Mouse (Mus musculus): Measurements from ENCODE around the gene Flrt1. TPM values are rescaled to one million over a fixed set of nuclear protein-coding genes. Genes with fewer than 3 reads are reported as not detected.
"Not testable (repeated sequence)": the region's sequence is repeated elsewhere in the genome, so short reads cannot be mapped to it uniquely, and the experiment has no call there.

Flrt1 gene
- total RNA-seq, 1 experiment from 2014 or later: 0.12 TPM

GRCm38 (mm10) chr19:7056248-7057087, 49.1 kb downstream of the Flrt1 start, which contains the start of gene Macrod1:
Macrod1 (plus strand) TSS chr19:7056810.
- peak; percentile 53 for ATAC-seq (ENCODE audit: extremely low read depth, insufficient number of reproducible peaks, low FRiP score, poor library complexity, severe bottlenecking)

- ATAC-seq (ENCODE audit: extremely low read depth, insufficient number of reproducible peaks, low FRiP score, poor library complexity, severe bottlenecking): no peak
These were observed 50.4 kb downstream of the Flrt1 start for GRCm38 (mm10) chr19:7055173-7055572.

GRCm38 (mm10) chr19:7054772-7055171, 50.8 kb downstream of the Flrt1 start:
- no peak for ATAC-seq (ENCODE audit: extremely low read depth, insufficient number of reproducible peaks, low FRiP score, poor library complexity, severe bottlenecking)

GRCm38 (mm10) chr19:7053382-7053781, 52.1 kb downstream of the Flrt1 start:
- ATAC-seq (ENCODE audit: extremely low read depth, insufficient number of reproducible peaks, low FRiP score, poor library complexity, severe bottlenecking): not testable (repeated sequence)

- no peak for ATAC-seq (ENCODE audit: extremely low read depth, insufficient number of reproducible peaks, low FRiP score, poor library complexity, severe bottlenecking)
These were observed 60.8 kb downstream of the Flrt1 start for GRCm38 (mm10) chr19:7044706-7045105.

- no peak for ATAC-seq (ENCODE audit: extremely low read depth, insufficient number of reproducible peaks, low FRiP score, poor library complexity, severe bottlenecking)
These were observed 61.2 kb downstream of the Flrt1 start for GRCm38 (mm10) chr19:7044279-7044678.

Other genes with a start within 250 kb of the Flrt1 start
- 97.1 and 136 TPM in 2 replicates for gene Ccdc88b, start 247.5 kb downstream of the Flrt1 start, total RNA-seq (2017)
- gene Trmt112, start 196.0 kb downstream of the Flrt1 start, total RNA-seq (2017): 103 and 125 TPM in 2 replicates
- 693 and 750 TPM in 2 replicates for gene Prdx5, start 195.6 kb downstream of the Flrt1 start, total RNA-seq (2017)
- 37.9 and 40.8 TPM in 2 replicates for gene Esrra, start 183.9 kb downstream of the Flrt1 start, total RNA-seq (2017)
- not detected in 2 replicates for gene Catsperz, start 180.3 kb downstream of the Flrt1 start, total RNA-seq (2017)
- not detected in 2 replicates for gene Kcnk4, start 171.2 kb downstream of the Flrt1 start, total RNA-seq (2017)
- gene Bad, start 163.9 kb downstream of the Flrt1 start, total RNA-seq (2017): 30.8 and 35.0 TPM in 2 replicates
- gene Gpr137, start 163.2 kb downstream of the Flrt1 start, total RNA-seq (2017): 23.5 and 31.7 TPM in 2 replicates
- 20.1 and 30.6 TPM in 2 replicates for gene Ppp1r14b, start 130.8 kb downstream of the Flrt1 start, total RNA-seq (2017)
- gene Plcb3, start 129.3 kb downstream of the Flrt1 start, total RNA-seq (2017): 12.5 and 13.6 TPM in 2 replicates
- gene Fkbp2, start 125.2 kb downstream of the Flrt1 start, total RNA-seq (2017): 30.4 and 32.4 TPM in 2 replicates
- gene Vegfb, start 118.1 kb downstream of the Flrt1 start, total RNA-seq (2017): 2.8 and 6.0 TPM in 2 replicates
- 16.4 and 24.4 TPM in 2 replicates for gene Dnajc4, start 113.2 kb downstream of the Flrt1 start, total RNA-seq (2017)
- gene Nudt22, start 109.6 kb downstream of the Flrt1 start, total RNA-seq (2017): 5.0 TPM in 2 replicates
- gene Trpt1, start 109.6 kb downstream of the Flrt1 start, total RNA-seq (2017): 1.5 and 1.6 TPM in 2 replicates
- gene Fermt3, start 86.3 kb downstream of the Flrt1 start, total RNA-seq (2017): 211 and 225 TPM in 2 replicates
- 73.9 and 81.6 TPM in 2 replicates for gene Stip1, start 65.8 kb downstream of the Flrt1 start, total RNA-seq (2017)
- gene Macrod1, start 48.9 kb downstream of the Flrt1 start, total RNA-seq (2017): 1.2 and 3.7 TPM in 2 replicates
- 45.5 and 48.9 TPM in 2 replicates for gene Otub1, start 100.6 kb upstream of the Flrt1 start, total RNA-seq (2017)
- gene Cox8a, start 111.9 kb upstream of the Flrt1 start, total RNA-seq (2017): 208 and 218 TPM in 2 replicates
- gene Naa40, start 135.5 kb upstream of the Flrt1 start, total RNA-seq (2017): 19.6 and 24.4 TPM in 2 replicates
- 2.1 and 2.4 TPM in 2 replicates for gene Rcor2, start 161.6 kb upstream of the Flrt1 start, total RNA-seq (2017)
- 96.4 and 114 TPM in 2 replicates for gene Mark2, start 236.1 kb upstream of the Flrt1 start, total RNA-seq (2017)

Data from neutrophil, adult 5-6 weeks (primary cell).